Mouse (Mus musculus) CH12.LX (cell line): ENCODE measurements at regions not wholly inside any gene's neighbourhood (a gene's known extent, or its start where the extent isn't known, plus 50 kb on each side); places are given as distances from the start of the nearest gene placed in this dataset.

Experiments
- CTCF ChIP-seq, 2 experiments: IDR thresholded peaks in 1 of 2; conservative IDR thresholded peaks in 1 of 2; 2 replicates each; pipeline ENCODE4 v1.5.1; 2011 to 2012; ENCODE audit warnings: low read depth in 2 of 2, low read length in 2 of 2, improper control_type of control experiment in 1 of 2, inconsistent platforms in 1 of 2, mild to moderate bottlenecking in 1 of 2, moderate library complexity in 1 of 2
- HCFC1 ChIP-seq: IDR thresholded peaks from 2 replicates; pipeline ENCODE4 v1.6.1; 2012; ENCODE audit warnings: low read depth, mild to moderate bottlenecking, inconsistent platforms, low read length, improper control_type of control experiment
- JUN ChIP-seq: IDR thresholded peaks from 2 replicates; pipeline ENCODE4 v1.6.1; 2011; ENCODE audit warnings: low read depth, mild to moderate bottlenecking, low read length, improper control_type of control experiment, moderate library complexity; ENCODE audit not compliant: insufficient read depth
- JUND ChIP-seq: conservative IDR thresholded peaks from 2 replicates; pipeline ENCODE4 v1.6.1; 2011; ENCODE audit warnings: low read depth, low read length, improper control_type of control experiment
- KAT2A ChIP-seq: IDR thresholded peaks from 2 replicates; pipeline ENCODE4 v1.6.1; 2012; ENCODE audit warnings: low read length, improper control_type of control experiment, inconsistent platforms; ENCODE audit not compliant: insufficient replicate concordance
- MAFK ChIP-seq: IDR thresholded peaks from 2 replicates; pipeline ENCODE4 v1.6.1; 2011; ENCODE audit warnings: low read length, improper control_type of control experiment; ENCODE audit not compliant: insufficient replicate concordance
- NRF1 ChIP-seq: IDR thresholded peaks from 2 replicates; pipeline ENCODE4 v1.6.1; 2014; ENCODE audit warnings: low read depth, mild to moderate bottlenecking, inconsistent platforms, low read length, improper control_type of control experiment, moderate library complexity
- PAX5 ChIP-seq: IDR thresholded peaks from 2 replicates; pipeline ENCODE4 v1.6.1; 2012; ENCODE audit warnings: low read length, inconsistent platforms, mixed read lengths
- POLR2A ChIP-seq: IDR thresholded peaks from 2 replicates; pipeline ENCODE4 v1.6.1; 2011; ENCODE audit warnings: low read depth, mild to moderate bottlenecking, improper control_type of control experiment, low read length
- SMC3 ChIP-seq: IDR thresholded peaks from 2 replicates; pipeline ENCODE4 v1.6.1; 2011; ENCODE audit warnings: low read depth, low read length, improper control_type of control experiment
- ZC3H11A ChIP-seq: IDR thresholded peaks from 2 replicates; pipeline ENCODE4 v1.6.1; 2012; ENCODE audit warnings: low read depth, mild to moderate bottlenecking, inconsistent platforms, low read length, improper control_type of control experiment
- ZMIZ1 ChIP-seq: IDR thresholded peaks from 2 replicates; pipeline ENCODE4 v1.6.1; 2012; ENCODE audit warnings: low read depth, mild to moderate bottlenecking, inconsistent platforms, low read length, improper control_type of control experiment
- ZNF384 ChIP-seq: IDR thresholded peaks from 2 replicates; pipeline ENCODE4 v1.6.1; 2012; ENCODE audit warnings: low read depth, low read length, improper control_type of control experiment, inconsistent platforms

- no peak for TF ChIP-seq CTCF (conservative IDR thresholded peaks at IDR 0.05 in 1 of 2, IDR thresholded peaks at IDR 0.05 in 1 of 2; ENCODE audit: low read depth in 2 of 2, low read length in 2 of 2)
- TF ChIP-seq NRF1 = no peak
- TF ChIP-seq ZC3H11A = no peak
- no peak for TF ChIP-seq POLR2A
- TF ChIP-seq ZMIZ1 = no peak
- no peak for TF ChIP-seq SMC3
- TF ChIP-seq KAT2A = no peak
- no peak for TF ChIP-seq PAX5
- no peak for TF ChIP-seq MAFK
- no peak for TF ChIP-seq HCFC1
- TF ChIP-seq ZNF384 = no peak
- TF ChIP-seq JUND = no peak
- no peak for TF ChIP-seq JUN
These were observed 337.2 kb upstream of the Noct start for GRCm38 (mm10) chr3:50887002-50887401.
